Mouse (Mus musculus) embryonic facial prominence, embryonic 15.5 days (tissue): ENCODE measurements around the gene Rims1. TPM values are rescaled to one million over a fixed set of nuclear protein-coding genes. Genes with fewer than 3 reads are reported as not detected.

Experiments
- ATAC-seq: fragments of 200-750 bp; cut with Nextera tagmentation; 2 replicates; pipeline ENCODE4 v1.8.0; 2017; ENCODE audit warnings: low read depth, moderate TSS enrichment; ENCODE audit not compliant: insufficient number of reproducible peaks, low FRiP score, low TSS enrichment
- H3K27ac ChIP-seq: fragments of 300-500 bp; sonication (generic); replicated peaks from 2 replicates; pipeline ENCODE4 v1.5.1; 2015; ENCODE audit warnings: mild to moderate bottlenecking, inconsistent platforms
- H3K27me3 ChIP-seq: fragments of 300-500 bp; sonication (generic); 2 replicates; pipeline ENCODE4 v1.6.1; 2015; ENCODE audit warnings: inconsistent platforms
- H3K36me3 ChIP-seq: fragments of 300-500 bp; sonication (generic); 2 replicates; pipeline ENCODE4 v1.6.1; 2015; ENCODE audit warnings: mild to moderate bottlenecking, inconsistent platforms
- H3K4me1 ChIP-seq: fragments of 300-500 bp; sonication (generic); 2 replicates; pipeline ENCODE4 v1.6.1; 2015; ENCODE audit warnings: inconsistent platforms
- H3K4me2 ChIP-seq: fragments of 300-500 bp; sonication (generic); replicated peaks from 2 replicates; pipeline ENCODE4 v1.6.1; 2015; ENCODE audit warnings: mild to moderate bottlenecking, inconsistent platforms
- H3K4me3 ChIP-seq: fragments of 300-500 bp; sonication (generic); replicated peaks from 2 replicates; pipeline ENCODE4 v1.5.1; 2015; ENCODE audit warnings: mild to moderate bottlenecking, inconsistent platforms
- H3K9ac ChIP-seq: fragments of 300-500 bp; sonication (generic); 2 replicates; pipeline ENCODE4 v1.6.1; 2015; ENCODE audit warnings: inconsistent platforms
- H3K9me3 ChIP-seq: fragments of 300-500 bp; sonication (generic); replicated peaks from 2 replicates; pipeline ENCODE4 v1.6.1; 2016; ENCODE audit warnings: inconsistent platforms
- WGBS: fragments of 180-500 bp; shearing (Covaris S2); methylation state at CpG from one replicate; pipeline ENCODE4 v1.1.7; 2015; 5-methylcytosine and 5-hydroxymethylcytosine counted together
- polyA plus RNA-seq: library from polyadenylated mRNA; unstranded; fragments of >200 nt; fragmentation: Nextera tagmentation; extraction: Ambion mirVana; gene quantifications from 2 replicates; pipeline ENCODE4 v1.2.1, GENCODE M21; 2015

The Rims1 gene
- polyA plus RNA-seq = 1.9 TPM in 2 replicates

DNA sequence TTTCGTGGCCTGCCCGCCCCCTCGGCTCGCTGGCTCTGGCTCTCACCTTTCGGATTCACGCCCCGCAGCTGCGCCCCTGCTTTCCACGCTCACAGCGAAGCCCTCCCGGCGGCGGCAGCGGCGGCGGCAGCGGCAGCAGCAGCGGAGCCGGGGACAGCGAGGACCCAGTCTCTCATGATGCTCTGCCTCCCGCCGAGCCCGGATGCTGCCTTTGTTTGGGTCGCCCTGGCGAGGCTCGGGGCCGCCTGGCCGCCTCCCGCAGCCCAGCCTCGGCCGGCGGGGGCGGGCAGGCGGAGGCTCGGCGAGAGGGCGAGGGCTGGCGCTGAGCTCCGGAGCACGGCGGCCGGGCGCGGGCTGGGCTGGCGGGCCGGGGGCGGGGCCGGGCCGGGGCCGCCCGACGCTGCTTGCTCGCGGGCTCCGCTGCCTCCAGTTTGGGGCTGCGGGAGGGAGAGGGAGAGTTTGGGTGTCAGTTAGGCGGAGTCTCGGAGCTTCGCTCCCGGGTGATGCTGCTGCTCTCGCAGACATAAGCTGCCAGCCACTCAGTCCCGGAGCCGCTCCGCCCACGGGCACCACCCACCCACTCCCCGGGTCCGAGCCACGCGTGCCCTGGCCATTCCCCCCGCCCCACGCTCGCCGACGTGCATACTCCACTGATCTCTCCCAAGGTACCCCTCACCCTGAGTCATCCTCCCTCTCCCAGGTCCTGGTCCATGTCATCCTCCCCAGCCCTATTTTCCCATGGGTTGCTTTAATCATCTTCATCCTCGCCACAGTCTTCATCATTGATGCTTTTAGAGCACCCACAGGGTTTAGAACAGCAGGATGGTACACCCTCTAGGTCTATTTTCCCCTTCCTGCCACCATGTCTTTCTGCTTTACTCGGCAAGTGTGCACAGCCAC is at the start of gene Rims1:
TSS of gene Rims1 (minus strand) at position 269 of the 900 bp plus-strand sequence.
- WGBS = under 1% methylated on average over 66 of the region's 76 CpGs
- H3K4me2 ChIP-seq = peak within 1 kb of the TSS; percentile 95

DNA sequence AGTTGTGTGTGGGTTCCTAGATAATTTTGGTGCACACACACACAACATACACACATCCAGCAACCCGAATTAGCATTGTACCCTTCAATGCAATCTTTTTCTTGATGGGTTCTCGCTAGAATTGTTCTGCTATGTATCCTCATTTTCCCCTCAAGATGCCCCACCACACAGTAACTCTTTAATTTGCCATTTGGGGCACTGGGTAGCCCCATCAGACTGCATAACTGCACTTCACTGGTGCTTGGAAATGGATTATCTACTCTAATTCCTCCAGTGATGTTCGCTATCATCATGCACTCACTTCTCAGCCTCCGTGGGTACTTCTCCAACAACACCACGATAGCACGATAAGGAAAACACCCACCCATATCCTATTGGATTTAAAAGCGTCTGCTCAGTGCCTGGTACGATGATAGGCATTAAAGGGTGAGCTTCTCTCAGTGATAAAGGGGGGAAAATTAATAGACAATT is 867 bp upstream of the Rims1 start:
- Histone ChIP-seq H3K9me3 (no peaks in the 10 kb centered on the region), H3K36me3 (no peaks in the 10 kb centered on the region), H3K4me1 (peaks cover 10% of the 10 kb centered on the region), H3K27ac (no peak overlapping the region), H3K4me2 (peak overlapping the region; percentile 95), H3K9ac (no peak overlapping the region), H3K27me3 (peaks cover 7% of the 10 kb centered on the region; the same call in 1 of the 2 replicates), H3K4me3 (peak overlapping the region; percentile 66)
- no peak for ATAC-seq
- 25% methylated on average over 8 of the region's 8 CpGs for WGBS

More for the DNA sequence above, at the start of gene Rims1:
- Histone ChIP-seq H3K9me3 (no peaks in the 10 kb centered on the region), H3K27me3 (peaks cover 7% of the 10 kb centered on the region; the same call in 1 of the 2 replicates), H3K36me3 (no peaks in the 10 kb centered on the region), H3K9ac (peak within 1 kb of the TSS; percentile 47), H3K4me3 (peak within 1 kb of the TSS; percentile 66), H3K4me1 (peaks cover 10% of the 10 kb centered on the region), H3K27ac (no peak within 1 kb of the TSS)
- peak; percentile 87 for ATAC-seq

DNA sequence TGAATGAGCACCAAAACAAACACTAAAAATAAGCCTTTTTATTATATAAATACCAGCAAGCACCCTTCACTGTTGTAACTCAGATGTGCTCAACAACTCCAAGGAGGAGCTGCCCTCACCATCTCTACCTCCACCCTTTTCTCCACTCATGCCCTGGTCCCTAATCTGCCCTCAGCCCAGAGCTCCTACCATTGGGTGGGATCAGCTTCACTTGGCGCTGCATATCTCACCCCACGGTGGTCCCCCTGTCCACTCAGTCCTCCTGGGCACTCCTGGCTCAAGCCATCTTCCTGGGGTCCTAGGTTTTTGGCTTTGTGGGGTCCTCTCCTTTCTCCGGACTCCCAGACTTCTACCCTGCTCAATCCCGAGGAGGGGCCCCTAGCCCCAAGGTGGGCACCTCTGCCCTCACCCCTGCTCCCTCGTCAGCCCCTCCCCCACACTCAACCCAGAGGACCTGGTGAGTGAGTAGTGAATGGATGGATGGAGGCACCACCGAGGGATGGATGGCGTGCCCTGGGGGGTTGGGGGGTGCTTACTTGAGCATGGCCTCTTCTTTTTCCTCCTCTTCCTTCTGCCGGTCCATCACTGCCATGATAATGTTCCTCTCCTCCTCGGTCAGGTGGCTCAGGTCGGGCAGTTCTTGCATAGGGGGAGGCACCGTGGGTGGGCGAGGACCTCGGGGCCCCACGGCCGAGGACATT is 619 bp downstream of the Rims1 start:
- Histone ChIP-seq H3K27ac (no peak overlapping the region), H3K9me3 (no peaks in the 10 kb centered on the region), H3K9ac (peak overlapping the region; percentile 47), H3K36me3 (no peaks in the 10 kb centered on the region), H3K27me3 (peaks cover 7% of the 10 kb centered on the region; the same call in 1 of the 2 replicates), H3K4me3 (peak overlapping the region; percentile 66), H3K4me1 (peaks cover 10% of the 10 kb centered on the region), H3K4me2 (peak overlapping the region; percentile 95)
- 8% methylated on average over 15 of the region's 15 CpGs for WGBS
- ATAC-seq = peak; percentile 34; the same call in 1 of the 2 replicates

DNA sequence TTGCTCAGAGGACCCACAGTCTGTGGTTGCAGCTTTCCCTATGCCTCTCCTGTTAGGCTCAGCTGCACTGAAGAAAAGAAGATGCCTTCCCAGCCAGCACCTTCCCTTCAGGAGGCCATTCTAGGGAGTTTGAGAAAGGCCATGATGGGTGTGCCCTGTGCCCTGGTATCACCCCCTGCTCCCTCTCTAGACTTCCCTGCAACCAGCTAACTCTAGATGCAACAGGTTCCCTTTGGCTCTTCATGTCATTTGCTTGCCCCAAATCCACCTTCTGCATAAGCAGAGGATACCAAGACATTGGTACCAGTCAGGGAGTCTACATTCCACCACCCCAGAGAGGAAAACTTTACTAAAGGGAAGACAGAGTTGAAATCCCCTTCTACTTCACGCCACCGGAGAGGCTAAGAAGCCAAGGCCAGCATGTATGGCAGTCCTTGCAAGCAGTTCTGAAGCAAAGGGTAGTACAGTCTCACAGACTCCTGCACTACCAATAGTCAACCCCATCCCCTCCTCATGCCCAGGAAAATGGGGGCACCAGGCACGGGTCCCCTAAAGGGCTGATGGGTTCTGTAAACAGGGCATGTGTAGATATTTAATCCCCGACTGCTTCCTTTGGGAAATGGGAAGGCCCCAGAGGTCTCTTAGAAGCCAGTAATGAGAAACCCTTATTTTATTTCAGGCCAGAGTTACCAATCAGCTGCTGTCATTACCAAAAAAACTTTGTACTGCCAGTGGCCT is 1.5 kb downstream of the Rims1 start:
- H3K4me1 ChIP-seq = peaks cover 10% of the 10 kb centered on the region
- H3K4me2 ChIP-seq = 0 out of 2 replicates have a peak overlapping the region, but pooled peaks have one; percentile 95
- H3K9me3 ChIP-seq = no peaks in the 10 kb centered on the region
- 61% methylated on average over 4 of the region's 4 CpGs for WGBS
- H3K36me3 ChIP-seq = no peaks in the 10 kb centered on the region
- peaks cover 7% of the 10 kb centered on the region; the same call in 1 of the 2 replicates for H3K27me3 ChIP-seq
- no peak overlapping the region for H3K4me3 ChIP-seq
- H3K27ac ChIP-seq = no peak overlapping the region
- H3K9ac ChIP-seq = no peak overlapping the region
- ATAC-seq = no peak

DNA sequence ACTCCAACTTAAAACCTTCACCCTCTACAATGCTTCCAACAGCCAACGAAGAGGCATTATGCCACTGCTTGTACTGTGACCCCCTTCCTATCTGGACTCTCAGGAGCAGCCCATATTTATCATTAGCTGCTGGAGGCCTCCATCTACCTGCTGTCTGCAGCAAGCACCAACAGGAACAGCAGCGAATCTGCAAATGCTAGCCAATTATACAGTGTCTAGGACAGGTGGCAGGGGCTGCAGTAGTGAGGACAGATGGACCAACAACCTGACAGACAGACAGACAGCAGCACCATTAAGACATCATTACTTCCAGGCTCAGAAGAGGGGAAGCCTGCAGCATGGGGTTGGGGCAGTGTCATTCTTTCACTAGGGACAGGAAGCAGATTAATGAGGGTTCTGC is 2.3 kb downstream of the Rims1 start:
- H3K9me3 ChIP-seq = no peaks in the 10 kb centered on the region
- H3K4me1 ChIP-seq = peaks cover 10% of the 10 kb centered on the region
- H3K27ac ChIP-seq = no peak overlapping the region
- no peak overlapping the region for H3K4me2 ChIP-seq
- no peaks in the 10 kb centered on the region for H3K36me3 ChIP-seq
- no peak for ATAC-seq
- H3K9ac ChIP-seq = no peak overlapping the region
- H3K27me3 ChIP-seq = peaks cover 7% of the 10 kb centered on the region; the same call in 1 of the 2 replicates
- WGBS = 68% methylated on average over 2 of the region's 2 CpGs
- H3K4me3 ChIP-seq = no peak overlapping the region

DNA sequence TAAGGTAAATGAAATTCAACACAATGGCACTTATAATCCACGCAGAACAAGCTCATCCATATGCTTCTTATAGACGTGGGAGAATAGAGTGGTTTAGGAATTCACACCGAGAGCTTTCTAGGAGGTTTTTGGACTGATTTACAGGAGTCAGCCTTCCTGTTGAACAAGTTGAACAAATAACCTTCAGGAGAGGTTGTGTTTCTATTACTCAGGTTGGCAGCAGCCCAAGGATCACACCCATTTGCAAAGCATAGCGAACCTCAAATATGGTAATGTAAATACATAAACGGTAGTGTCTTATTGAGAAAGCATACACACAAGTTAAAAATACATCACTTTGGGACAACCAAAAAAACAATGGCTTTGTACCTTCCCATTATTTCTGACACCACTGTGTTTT is 5.5 kb downstream of the Rims1 start:
- no peaks in the 10 kb centered on the region for H3K9me3 ChIP-seq
- H3K4me3 ChIP-seq = no peak overlapping the region
- H3K9ac ChIP-seq = no peak overlapping the region
- H3K27ac ChIP-seq = no peak overlapping the region
- no peak for ATAC-seq
- no peaks in the 10 kb centered on the region for H3K27me3 ChIP-seq
- 65% methylated on average over 5 of the region's 5 CpGs for WGBS
- H3K4me1 ChIP-seq = peaks cover 4% of the 10 kb centered on the region
- no peaks in the 10 kb centered on the region for H3K36me3 ChIP-seq
- H3K4me2 ChIP-seq = no peak overlapping the region

DNA sequence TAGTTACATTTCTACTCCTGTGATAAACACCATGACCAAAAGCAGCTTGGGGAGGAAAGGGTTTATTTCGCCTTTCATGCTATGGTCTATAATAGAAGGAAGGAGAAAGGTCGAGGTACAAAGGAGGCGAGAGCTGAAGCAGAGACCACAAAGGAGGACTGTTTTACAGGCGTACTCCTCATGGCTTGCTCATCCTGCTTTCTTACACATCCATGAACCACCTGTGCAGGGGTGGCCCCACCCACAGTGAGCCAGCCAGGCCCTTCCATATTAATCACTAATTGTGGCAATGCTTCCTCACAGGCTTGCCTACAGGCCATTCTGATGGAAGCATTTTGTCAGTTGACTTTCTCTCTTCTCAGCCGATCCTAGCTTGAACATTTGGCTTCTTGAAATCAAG is 8.7 kb downstream of the Rims1 start:
- H3K27me3 ChIP-seq = no peaks in the 10 kb centered on the region
- no peak for ATAC-seq
- no peak overlapping the region for H3K9ac ChIP-seq
- H3K4me3 ChIP-seq = no peak overlapping the region
- no peaks in the 10 kb centered on the region for H3K4me1 ChIP-seq
- H3K9me3 ChIP-seq = no peaks in the 10 kb centered on the region
- H3K36me3 ChIP-seq = no peaks in the 10 kb centered on the region
- no peak overlapping the region for H3K4me2 ChIP-seq
- no peak overlapping the region for H3K27ac ChIP-seq
- WGBS = 65% methylated on average over 5 of the region's 5 CpGs

DNA sequence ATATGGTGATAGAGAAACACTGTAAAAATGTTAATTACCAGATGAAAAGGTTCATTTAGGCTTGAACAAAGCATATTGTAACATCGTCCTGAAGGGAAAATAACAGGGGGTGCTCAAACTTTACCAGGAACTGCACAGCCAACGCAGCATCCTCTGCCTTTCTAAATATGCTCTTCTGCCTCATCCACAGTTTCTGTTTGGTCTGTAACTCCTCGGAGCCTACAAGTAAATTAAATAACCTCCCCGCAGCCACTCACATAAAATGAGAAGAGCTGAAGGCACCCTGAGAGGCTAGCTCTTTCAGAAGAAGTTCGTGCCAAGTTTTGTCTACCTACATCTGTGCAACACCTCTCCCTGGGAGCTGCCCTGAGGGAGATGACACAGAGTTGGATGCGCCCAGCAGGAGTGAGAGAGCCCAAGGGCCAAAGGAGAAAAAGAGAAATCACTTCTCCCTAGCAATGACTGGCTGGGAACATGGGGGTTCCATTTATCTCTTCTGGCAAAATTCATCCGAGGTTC is 16.3 kb downstream of the Rims1 start:
- no peak overlapping the region for H3K4me3 ChIP-seq
- H3K9me3 ChIP-seq = no peaks in the 10 kb centered on the region
- no peaks in the 10 kb centered on the region for H3K27me3 ChIP-seq
- no peak overlapping the region for H3K9ac ChIP-seq
- no peak overlapping the region for H3K27ac ChIP-seq
- ATAC-seq = no peak
- WGBS = 16% methylated on average over 7 of the region's 7 CpGs
- no peaks in the 10 kb centered on the region for H3K4me1 ChIP-seq
- H3K36me3 ChIP-seq = no peaks in the 10 kb centered on the region
- H3K4me2 ChIP-seq = no peak overlapping the region

DNA sequence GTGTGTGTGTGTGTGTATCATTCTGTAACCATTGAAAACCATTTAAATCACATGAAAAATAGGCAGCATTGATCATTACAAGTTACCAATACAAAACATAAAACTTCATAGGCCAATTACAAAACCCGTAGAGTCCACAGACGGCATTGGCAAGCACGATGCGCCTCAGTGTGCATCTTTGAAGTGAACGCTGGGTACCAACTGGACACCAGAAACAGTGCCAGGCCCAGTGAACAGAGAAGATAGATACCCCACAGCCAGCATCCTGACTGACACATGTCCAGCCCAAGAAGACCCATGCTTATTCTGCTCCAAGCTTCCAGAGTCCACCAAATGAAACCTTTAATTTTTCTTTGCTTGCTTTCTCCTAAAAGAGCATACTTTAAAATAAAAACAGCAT is 18.2 kb downstream of the Rims1 start:
- H3K27me3 ChIP-seq = no peaks in the 10 kb centered on the region
- no peaks in the 10 kb centered on the region for H3K36me3 ChIP-seq
- no peak overlapping the region for H3K9ac ChIP-seq
- no peak overlapping the region for H3K4me3 ChIP-seq
- H3K9me3 ChIP-seq = no peaks in the 10 kb centered on the region
- H3K27ac ChIP-seq = no peak overlapping the region
- no peaks in the 10 kb centered on the region for H3K4me1 ChIP-seq
- 95% methylated on average over 5 of the region's 5 CpGs for whole genome bisulfite sequencing
- ATAC-seq = no peak
- no peak overlapping the region for H3K4me2 ChIP-seq

DNA sequence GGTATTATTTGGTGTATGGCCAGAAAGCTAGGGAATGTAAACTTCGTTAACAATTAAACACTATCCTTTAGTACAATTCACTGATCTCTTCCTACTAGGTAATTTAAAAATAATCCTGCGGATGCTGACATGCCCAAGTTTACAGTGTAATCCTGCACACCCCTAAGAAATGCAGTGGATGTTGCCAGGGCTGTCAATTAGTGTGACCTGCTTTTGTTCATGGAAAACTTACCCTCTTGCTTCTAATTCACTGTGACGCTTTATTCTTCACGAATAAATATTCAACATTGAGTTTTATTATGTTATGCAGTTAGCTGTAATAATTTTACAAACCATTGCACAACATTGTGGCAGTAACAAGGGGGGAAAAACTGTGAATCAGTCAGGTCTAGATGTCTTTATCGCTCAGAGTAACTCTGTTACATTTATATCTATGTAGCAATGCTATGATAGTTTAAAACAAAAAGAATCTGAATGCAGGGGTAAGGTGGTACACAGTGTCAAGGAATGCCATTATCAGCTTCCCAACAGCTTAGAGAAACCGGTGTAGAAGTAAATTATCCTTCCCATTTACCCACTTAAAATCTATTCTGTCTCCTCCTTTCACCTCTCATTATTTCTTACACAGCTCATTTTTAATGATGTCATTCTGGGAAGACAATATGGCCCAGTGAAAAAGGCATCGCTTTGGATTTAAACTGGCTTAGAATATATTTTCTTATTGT is 35.1 kb downstream of the Rims1 start:
- H3K4me1 ChIP-seq = no peaks in the 10 kb centered on the region
- H3K27me3 ChIP-seq = no peaks in the 10 kb centered on the region
- H3K4me2 ChIP-seq = no peak overlapping the region
- WGBS = 68% methylated on average over 7 of the region's 7 CpGs
- no peaks in the 10 kb centered on the region for H3K36me3 ChIP-seq
- no peaks in the 10 kb centered on the region for H3K9me3 ChIP-seq
- no peak overlapping the region for H3K9ac ChIP-seq
- H3K27ac ChIP-seq = no peak overlapping the region
- ATAC-seq = no peak
- no peak overlapping the region for H3K4me3 ChIP-seq
